Mouse (Mus musculus) myocyte (in vitro differentiated cells): ENCODE results near the gene Prkab1.

Source experiments
- CEBPB ChIP-seq: IDR thresholded peaks from 2 replicates; pipeline ENCODE4 v1.6.1; 2011; ENCODE audit warnings: mild to moderate bottlenecking, moderate library complexity; ENCODE audit not compliant: poor library complexity, insufficient read depth, severe bottlenecking
- E2F4 ChIP-seq: IDR thresholded peaks from one replicate; pipeline ENCODE4 v1.6.1; 2011; ENCODE audit warnings: mild to moderate bottlenecking, control low read depth, moderate library complexity; ENCODE audit not compliant: insufficient read depth
- MAX ChIP-seq: IDR thresholded peaks from one replicate; pipeline ENCODE4 v1.6.1; 2011; ENCODE audit warnings: low read depth, mild to moderate bottlenecking, control low read depth
- MYOD1 ChIP-seq, 3 experiments: IDR thresholded peaks; one replicate each; pipeline ENCODE4 v1.6.1; 2011; ENCODE audit warnings: control low read depth in 2 of 3, low read depth in 2 of 3, mild to moderate bottlenecking in 2 of 3, moderate library complexity in 1 of 3; ENCODE audit not compliant: insufficient read length in 2 of 3, control insufficient read depth in 1 of 3
- MYOG ChIP-seq, 3 experiments: IDR thresholded peaks; one replicate each; pipeline ENCODE4 v1.6.1; 2011; ENCODE audit warnings: control low read depth in 2 of 3, low read depth in 2 of 3, mild to moderate bottlenecking in 2 of 3; ENCODE audit not compliant: insufficient read length in 2 of 3, control insufficient read depth in 1 of 3, insufficient read depth in 1 of 3
- POLR2A ChIP-seq: IDR thresholded peaks from one replicate; pipeline ENCODE4 v1.6.1; 2011; ENCODE audit warnings: low read depth, mild to moderate bottlenecking, control low read depth, moderate library complexity; ENCODE audit not compliant: insufficient read length
- POLR2AphosphoS2 ChIP-seq: IDR thresholded peaks from one replicate; pipeline ENCODE4 v1.6.1; 2011; ENCODE audit warnings: low read depth, control low read depth; ENCODE audit not compliant: insufficient read length
- TCF12 ChIP-seq: IDR thresholded peaks from one replicate; pipeline ENCODE4 v1.6.1; 2011; ENCODE audit warnings: mild to moderate bottlenecking, control low read depth; ENCODE audit not compliant: poor library complexity, insufficient read depth, severe bottlenecking
- USF1 ChIP-seq: IDR thresholded peaks from one replicate; pipeline ENCODE4 v1.6.1; 2011; ENCODE audit warnings: low read depth, mild to moderate bottlenecking, control low read depth, moderate library complexity

DNA sequence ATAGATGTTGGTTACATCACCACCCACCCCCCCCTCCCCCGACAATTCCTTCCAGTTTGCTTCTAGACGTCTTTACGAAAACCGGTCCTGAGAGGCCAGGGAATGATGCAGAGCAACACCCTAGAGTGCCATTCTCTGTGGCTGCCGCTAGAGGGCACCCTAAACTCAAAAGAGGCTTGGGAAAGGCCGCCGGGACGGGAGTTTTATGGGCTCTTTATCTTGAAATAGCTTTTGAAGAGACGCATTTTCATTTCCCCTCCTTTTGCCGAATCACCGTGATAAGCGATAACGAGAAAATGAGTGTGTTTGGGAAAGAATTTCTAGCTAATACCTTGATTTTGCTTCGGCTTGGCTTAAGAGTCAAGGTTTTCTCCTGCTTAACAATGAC is 6.9 kb upstream of the Prkab1 start:
- TF ChIP-seq POLR2A = no peak
- no peak for TF ChIP-seq USF1
- no peak for TF ChIP-seq POLR2AphosphoS2
- no peak for TF ChIP-seq CEBPB
- no peak for TF ChIP-seq TCF12
- no peak for TF ChIP-seq E2F4
- no peak for TF ChIP-seq MYOD1 (IDR thresholded peaks at IDR 0.05; ENCODE audit: control insufficient read depth in 1 of 3, insufficient read length in 2 of 3, low read depth in 2 of 3)
- TF ChIP-seq MAX = no peak
- TF ChIP-seq MYOG (IDR thresholded peaks at IDR 0.05; ENCODE audit: control insufficient read depth in 1 of 3, insufficient read depth in 1 of 3, insufficient read length in 2 of 3, low read depth in 2 of 3) = no peak
